Mouse (Mus musculus): ENCODE data around the gene Ndufs8. TPM values are rescaled to one million over a fixed set of nuclear protein-coding genes. Genes with fewer than 3 reads are reported as not detected.

The Ndufs8 gene
- total and polyA plus RNA-seq, 3 experiments = 195 to 248 (median 216) TPM

DNA sequence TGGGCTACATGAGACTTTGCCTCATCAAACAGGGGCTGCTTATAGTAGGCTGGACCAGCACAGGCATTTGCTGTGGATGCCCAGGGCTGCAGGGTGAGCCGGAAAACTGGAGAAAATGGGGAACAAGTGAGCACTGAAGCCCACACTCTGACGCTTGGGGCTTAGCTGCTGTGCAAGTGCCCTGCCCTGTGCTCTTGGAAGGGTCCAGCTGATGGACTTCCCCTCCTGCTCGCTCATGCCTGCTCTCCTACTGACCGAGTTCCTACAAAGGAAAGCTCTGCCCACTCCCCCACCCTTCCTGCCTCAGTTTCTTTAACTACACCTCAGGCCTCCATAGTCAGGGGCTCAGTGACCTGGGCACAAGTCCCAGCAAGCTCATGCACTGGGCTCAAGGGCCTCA, 15.4 kb upstream of the Ndufs8 start:
- TF ChIP-seq TBP (conservative IDR thresholded peaks at IDR 0.05; ENCODE audit: low read depth, low read length) = no peak
- TF ChIP-seq MAFK (IDR thresholded peaks at IDR 0.05; ENCODE audit: insufficient replicate concordance, low read length) = no peak
- TF ChIP-seq POLR2A (IDR thresholded peaks at IDR 0.05; ENCODE audit: low read depth, low read length) = no peak
- no peak for TF ChIP-seq EP300 (IDR thresholded peaks at IDR 0.05; ENCODE audit: low read length)
- no peak for TF ChIP-seq RCOR1 (conservative IDR thresholded peaks at IDR 0.05; ENCODE audit: low read depth, low read length)
- TF ChIP-seq GABPA (IDR thresholded peaks at IDR 0.05; ENCODE audit: insufficient replicate concordance, low read depth, low read length) = no peak
- no peak for TF ChIP-seq TCF12 (IDR thresholded peaks at IDR 0.05; ENCODE audit: low read depth, low read length)
- no peak for TF ChIP-seq NRF1 (IDR thresholded peaks at IDR 0.05; ENCODE audit: low read depth, low read length)
- Histone ChIP-seq H3K27me3 (replicated peaks) (no peaks in the 10 kb centered on the region), H3K9ac (ENCODE audit: insufficient read depth, low read depth) (no peak overlapping the region), H3K36me3 (replicated peaks in 1 of 2; ENCODE audit: control insufficient read depth in 1 of 2, insufficient read depth in 1 of 2, low read length in 1 of 2) (no peaks in the 10 kb centered on the region), H3K9me3 (replicated peaks; ENCODE audit: low read length) (no peaks in the 10 kb centered on the region), H3K4me2 (ENCODE audit: insufficient read depth, low read depth, poor library complexity, severe bottlenecking) (no peak overlapping the region), H3K4me3 (replicated peaks in 1 of 3; ENCODE audit: low read depth in 2 of 3, low read length in 2 of 3, poor library complexity in 1 of 3) (no peak overlapping the region), H3K79me2 (replicated peaks; ENCODE audit: control insufficient read depth, extremely low read depth, insufficient read depth, poor library complexity, severe bottlenecking) (no peaks in the 10 kb centered on the region), H3K4me1 (ENCODE audit: control insufficient read depth in 1 of 2, insufficient read depth in 2 of 2) (peaks cover 46 to 83% of the 10 kb centered on the region in 2 experiments), H3K27ac (ENCODE audit: insufficient read depth, low read depth) (no peak overlapping the region)
- in situ Hi-C loops (cut with MboI; ENCODE audit: low pct_ligation_motif_present, low pct_unique_long_range_greater_than_20kb, low sequenced_read_pairs) (no loop called here), dilution Hi-C loops (cut with MboI; ENCODE audit: extremely low pct_ligation_motif_present, extremely low pct_unique_long_range_greater_than_20kb, low sequenced_read_pairs) (no loop called here)
- no peak for DNase-seq (ENCODE audit: extremely low read depth)

- Histone ChIP-seq H3K9me3 (replicated peaks; ENCODE audit: low read length) (no peaks in the 10 kb centered on the region), H3K4me3 (replicated peaks in 1 of 3; ENCODE audit: low read depth in 2 of 3, low read length in 2 of 3, poor library complexity in 1 of 3) (no peak overlapping the region), H3K4me1 (ENCODE audit: control insufficient read depth in 1 of 2, insufficient read depth in 2 of 2) (peaks cover 51 to 86% of the 10 kb centered on the region in 2 experiments), H3K27ac (ENCODE audit: insufficient read depth, low read depth) (no peak overlapping the region), H3K9ac (ENCODE audit: insufficient read depth, low read depth) (no peak overlapping the region), H3K36me3 (replicated peaks in 1 of 2; ENCODE audit: control insufficient read depth in 1 of 2, insufficient read depth in 1 of 2, low read length in 1 of 2) (no peaks in the 10 kb centered on the region), H3K4me2 (ENCODE audit: insufficient read depth, low read depth, poor library complexity, severe bottlenecking) (no peak overlapping the region), H3K27me3 (replicated peaks) (no peaks in the 10 kb centered on the region), H3K79me2 (replicated peaks; ENCODE audit: control insufficient read depth, extremely low read depth, insufficient read depth, poor library complexity, severe bottlenecking) (no peaks in the 10 kb centered on the region)
- TF ChIP-seq MAX (IDR thresholded peaks at IDR 0.05; ENCODE audit: low read length) (no peak), UBTF (IDR thresholded peaks at IDR 0.05; ENCODE audit: low read depth, low read length) (no peak), TCF12 (IDR thresholded peaks at IDR 0.05; ENCODE audit: low read depth, low read length) (no peak), ZKSCAN1 (IDR thresholded peaks at IDR 0.05; ENCODE audit: borderline replicate concordance, low read depth, low read length) (no peak), NELFE (IDR thresholded peaks at IDR 0.05; ENCODE audit: low read depth, low read length) (no peak), ELF1 (IDR thresholded peaks at IDR 0.05; ENCODE audit: low read depth, low read length) (no peak), ETS1 (conservative IDR thresholded peaks at IDR 0.05; ENCODE audit: low read depth, low read length) (no peak), SMC3 (IDR thresholded peaks at IDR 0.05; ENCODE audit: low read depth, low read length) (no peak), USF2 (conservative IDR thresholded peaks at IDR 0.05; ENCODE audit: low read depth, low read length) (no peak), NRF1 (IDR thresholded peaks at IDR 0.05; ENCODE audit: low read depth, low read length) (no peak), MXI1 (IDR thresholded peaks at IDR 0.05; ENCODE audit: low read depth, low read length) (no peak), TBP (conservative IDR thresholded peaks at IDR 0.05; ENCODE audit: low read depth, low read length) (no peak), MEF2A (IDR thresholded peaks at IDR 0.05; ENCODE audit: borderline replicate concordance, low read depth, low read length) (no peak)
- dilution Hi-C loops (cut with MboI; ENCODE audit: extremely low pct_ligation_motif_present, extremely low pct_unique_long_range_greater_than_20kb, low sequenced_read_pairs) (no loop called here), in situ Hi-C loops (cut with MboI; ENCODE audit: low pct_ligation_motif_present, low pct_unique_long_range_greater_than_20kb, low sequenced_read_pairs) (no loop called here)
- no peak for DNase-seq (ENCODE audit: extremely low read depth)
Observed at GRCm38 (mm10) chr19:3926685-3927084, 14.1 kb upstream of the Ndufs8 start.

All from CH12.LX (cell line).